Mouse (Mus musculus) heart, postnatal 0 days (tissue): Measurements from ENCODE around the gene Ccrl2. TPM values are rescaled to one million over a fixed set of nuclear protein-coding genes. Genes with fewer than 3 reads are reported as not detected.
A peak's percentile ranks its signal among the peaks of the same experiment; 100 is the strongest.

ENCODE experiments used
- ATAC-seq: fragments of 200-750 bp; cut with Nextera tagmentation; 2 replicates; pipeline ENCODE4 v1.8.0; 2017; ENCODE audit warnings: low read depth, moderate number of reproducible peaks, moderate library complexity; ENCODE audit not compliant: insufficient read depth
- DNase-seq: peaks from one replicate; pipeline ENCODE4 v3.0.0-alpha.2; 2016; ENCODE audit warnings: low spot score
- H3K27ac ChIP-seq: fragments of 300-500 bp; sonication (generic); 2 replicates; pipeline ENCODE4 v1.5.1; 2014; ENCODE audit warnings: low read depth, mild to moderate bottlenecking
- H3K27me3 ChIP-seq: fragments of 300-500 bp; sonication (generic); 2 replicates; pipeline ENCODE4 v1.6.1; 2014; ENCODE audit warnings: low read length, mixed read lengths; ENCODE audit not compliant: control insufficient read depth, insufficient read depth
- H3K36me3 ChIP-seq: fragments of 300-500 bp; sonication (generic); replicated peaks from 2 replicates; pipeline ENCODE4 v1.6.1; 2014; ENCODE audit warnings: low read length, mixed read lengths; ENCODE audit not compliant: control insufficient read depth, insufficient read depth
- H3K4me1 ChIP-seq: fragments of 300-500 bp; sonication (generic); 2 replicates; pipeline ENCODE4 v1.6.1; 2014; ENCODE audit warnings: antibody characterized with exemption; ENCODE audit not compliant: control insufficient read depth, insufficient read depth
- H3K4me2 ChIP-seq: fragments of 300-500 bp; sonication (generic); 2 replicates; pipeline ENCODE4 v1.6.1; 2014; ENCODE audit warnings: low read depth, mild to moderate bottlenecking, low read length, moderate library complexity
- H3K4me3 ChIP-seq: fragments of 300-500 bp; sonication (generic); 2 replicates; pipeline ENCODE4 v1.5.1; 2014; ENCODE audit warnings: low read depth, low read length
- H3K9ac ChIP-seq: fragments of 300-500 bp; sonication (generic); replicated peaks from 2 replicates; pipeline ENCODE4 v1.6.1; 2014; ENCODE audit warnings: low read depth, low read length, mixed read lengths
- H3K9me3 ChIP-seq: fragments of 300-500 bp; sonication (generic); replicated peaks from 2 replicates; pipeline ENCODE4 v1.6.1; 2016; ENCODE audit warnings: low read length; ENCODE audit not compliant: control insufficient read depth
- CTCF ChIP-seq: IDR thresholded peaks from 2 replicates; pipeline ENCODE4 v1.5.1; 2016; ENCODE audit warnings: antibody characterized with exemption, control low read depth, low read depth
- EP300 ChIP-seq: IDR thresholded peaks from 2 replicates; pipeline ENCODE4 v1.6.1; 2016; ENCODE audit warnings: antibody characterized with exemption, low read depth
- WGBS: fragments of 180-500 bp; shearing (Covaris S2); extraction: QIAGEN DNeasy Blood & Tissue Kit; methylation state at CpG from one replicate; pipeline ENCODE4 v1.1.7; 2014; 5-methylcytosine and 5-hydroxymethylcytosine counted together
- polyA plus RNA-seq: library from polyadenylated mRNA; unstranded; fragments of >200 nt; fragmentation: Nextera tagmentation; extraction: Ambion mirVana; gene quantifications from 2 replicates; pipeline ENCODE4 v1.2.1, GENCODE M21; 2015
- total RNA-seq: library from RNA; depleted of rRNA; stranded (reverse); fragments of >200 nt; gene quantifications from 2 replicates; pipeline ENCODE4 v1.2.3, GENCODE M21; 2014; ENCODE audit warnings: low replicate concordance

Gene Ccrl2
- total and polyA plus RNA-seq, 2 experiments from 2014 or later: 8.5 to 9.9 TPM

DNA sequence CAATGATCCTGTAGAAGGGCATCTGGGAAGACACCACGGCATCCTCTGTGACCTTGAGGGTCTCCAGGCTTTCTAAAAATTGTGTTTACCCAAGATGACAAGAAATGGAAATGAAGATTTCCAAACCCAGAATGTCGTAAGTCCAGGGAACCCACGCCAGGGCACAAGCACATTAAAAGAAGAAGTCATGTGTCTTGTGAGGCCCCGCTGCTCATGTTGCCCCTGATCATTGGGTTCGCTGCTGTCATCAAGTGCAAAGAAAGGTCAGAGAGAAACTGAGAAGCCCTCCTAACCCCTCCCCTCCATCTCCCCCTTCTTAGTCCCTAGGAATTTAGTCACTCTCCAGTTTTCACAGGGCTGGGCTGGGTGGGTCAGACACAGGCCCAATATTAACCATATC lies 5.5 kb upstream of the Ccrl2 start:
- no peak for ATAC-seq
- H3K27ac ChIP-seq: no peak overlapping the region
- H3K9ac ChIP-seq: no peak overlapping the region
- H3K4me3 ChIP-seq: no peak overlapping the region
- no peak for DNase-seq
- no peak overlapping the region for H3K4me2 ChIP-seq
- TF ChIP-seq EP300 (no peak), CTCF (no peak)
- no peaks in the 10 kb centered on the region for H3K4me1 ChIP-seq
- H3K9me3 ChIP-seq: no peaks in the 10 kb centered on the region
- H3K27me3 ChIP-seq: no peaks in the 10 kb centered on the region
- H3K36me3 ChIP-seq: no peaks in the 10 kb centered on the region
- 76% methylated on average over 5 of the region's 5 CpGs for WGBS

DNA sequence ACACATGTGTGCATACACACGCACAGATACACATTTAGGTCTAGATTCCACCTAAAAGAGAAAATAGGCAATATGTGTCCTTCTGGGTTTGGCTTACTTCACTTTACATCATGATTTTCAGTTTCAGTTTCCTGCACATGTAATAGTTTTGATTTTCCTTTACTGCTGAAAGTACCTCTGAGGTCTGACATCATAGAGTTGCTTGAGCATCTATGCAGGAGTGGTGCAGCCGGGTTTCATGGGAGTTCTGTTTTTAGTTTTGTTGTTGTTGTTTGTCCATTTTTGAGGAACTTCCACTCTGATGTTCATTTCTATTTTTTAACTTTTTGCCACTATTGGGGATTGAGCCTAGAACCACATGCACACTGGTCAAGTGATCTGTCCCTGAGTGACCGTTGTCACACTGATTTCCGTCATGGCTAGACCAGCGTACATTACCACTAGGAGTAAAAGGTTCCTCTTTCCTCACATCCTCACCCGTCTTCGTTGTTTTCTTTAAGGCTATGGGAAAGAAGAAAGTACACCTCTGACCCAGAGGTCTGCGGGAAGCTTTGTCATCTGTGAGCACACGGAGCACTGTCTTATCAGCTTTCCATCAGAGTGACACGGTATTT lies 1.7 kb upstream of the Ccrl2 start:
- Histone ChIP-seq H3K9me3 (no peaks in the 10 kb centered on the region), H3K4me1 (peaks cover 22% of the 10 kb centered on the region; the same call in 1 of the 2 replicates), H3K4me3 (no peak overlapping the region), H3K27me3 (no peaks in the 10 kb centered on the region), H3K36me3 (no peaks in the 10 kb centered on the region), H3K27ac (no peak overlapping the region), H3K4me2 (no peak overlapping the region), H3K9ac (no peak overlapping the region)
- DNase-seq (no peak), ATAC-seq (no peak)
- TF ChIP-seq EP300: no peak
- TF ChIP-seq CTCF: no peak
- 69% methylated on average over 10 of the region's 10 CpGs for WGBS

DNA sequence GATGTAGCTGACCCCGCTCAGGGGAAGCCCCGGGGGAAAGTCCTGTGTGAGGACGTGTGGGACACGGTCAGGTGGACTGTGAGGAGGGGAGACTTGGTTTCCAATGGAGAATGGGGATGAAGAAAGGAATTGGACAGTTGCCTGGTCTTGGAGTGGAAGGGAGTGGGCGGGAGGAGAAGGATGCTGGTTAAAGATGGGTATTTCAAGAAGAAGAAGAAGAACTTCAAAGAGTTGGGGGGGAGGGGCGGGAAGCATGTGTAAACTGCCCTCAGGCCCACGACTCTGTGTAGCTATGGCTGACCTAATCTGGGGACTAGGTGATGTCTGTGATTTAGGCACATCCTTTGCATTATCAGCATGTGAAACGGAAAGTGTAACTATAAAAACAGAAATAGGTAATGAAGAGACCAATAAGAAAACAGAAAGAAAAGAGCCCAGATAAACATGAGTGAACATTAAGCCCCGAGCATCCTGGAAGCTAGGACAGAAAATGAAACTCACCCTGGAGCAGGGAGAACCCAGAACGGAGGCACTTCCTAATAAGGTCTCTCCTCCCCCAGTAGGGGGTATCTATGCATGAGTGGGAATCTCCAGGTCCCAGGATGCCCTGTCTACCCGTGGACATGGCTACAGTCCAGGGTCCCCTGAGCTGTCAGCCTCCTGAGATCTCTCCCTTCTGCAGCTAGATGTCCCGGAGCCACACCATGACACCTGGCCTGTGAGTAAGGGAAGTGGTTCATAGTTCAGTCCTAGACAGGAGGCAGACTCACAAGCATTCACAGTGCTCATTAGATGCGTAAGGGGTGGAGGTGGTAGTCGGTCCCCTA lies 438 bp upstream of the Ccrl2 start:
- H3K4me1 ChIP-seq: peaks cover 22% of the 10 kb centered on the region; the same call in 1 of the 2 replicates
- H3K27me3 ChIP-seq: no peaks in the 10 kb centered on the region
- WGBS: 43% methylated on average over 14 of the region's 14 CpGs
- TF ChIP-seq CTCF: no peak
- no peak for TF ChIP-seq EP300
- DNase-seq: no peak
- H3K9ac ChIP-seq: peak overlapping the region; percentile 52; the same call in 1 of the 2 replicates
- ATAC-seq: peak; percentile 39; the same call in 1 of the 2 replicates
- H3K27ac ChIP-seq: peak overlapping the region; percentile 69
- H3K36me3 ChIP-seq: no peaks in the 10 kb centered on the region
- H3K9me3 ChIP-seq: no peaks in the 10 kb centered on the region
- H3K4me3 ChIP-seq: peak overlapping the region; percentile 55
- peak overlapping the region; percentile 85 for H3K4me2 ChIP-seq

DNA sequence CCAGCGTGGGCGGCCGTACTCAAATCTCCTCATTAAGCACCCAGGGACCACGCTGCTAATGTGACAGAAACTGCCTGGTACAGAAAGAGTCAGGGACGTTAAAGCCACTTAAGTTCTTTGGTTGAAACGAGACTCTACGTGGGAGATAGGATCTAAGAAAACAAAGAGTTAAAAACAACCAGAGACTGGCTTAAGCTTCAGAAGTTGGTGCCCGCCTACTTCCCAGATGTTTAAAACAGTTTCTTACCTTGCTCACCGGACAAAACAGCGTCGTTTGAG lies 861 bp downstream of the Ccrl2 start:
- Histone ChIP-seq H3K4me2 (peak overlapping the region; percentile 85), H3K27me3 (no peaks in the 10 kb centered on the region), H3K9ac (peak overlapping the region; percentile 52), H3K4me1 (peaks cover 27% of the 10 kb centered on the region), H3K27ac (peak overlapping the region; percentile 69), H3K36me3 (no peaks in the 10 kb centered on the region), H3K9me3 (no peaks in the 10 kb centered on the region), H3K4me3 (peak overlapping the region; percentile 55)
- ATAC-seq (no peak), DNase-seq (peak; percentile 38)
- WGBS: under 1% methylated on average over 11 of the region's 11 CpGs
- TF ChIP-seq CTCF (no peak), EP300 (no peak)

DNA sequence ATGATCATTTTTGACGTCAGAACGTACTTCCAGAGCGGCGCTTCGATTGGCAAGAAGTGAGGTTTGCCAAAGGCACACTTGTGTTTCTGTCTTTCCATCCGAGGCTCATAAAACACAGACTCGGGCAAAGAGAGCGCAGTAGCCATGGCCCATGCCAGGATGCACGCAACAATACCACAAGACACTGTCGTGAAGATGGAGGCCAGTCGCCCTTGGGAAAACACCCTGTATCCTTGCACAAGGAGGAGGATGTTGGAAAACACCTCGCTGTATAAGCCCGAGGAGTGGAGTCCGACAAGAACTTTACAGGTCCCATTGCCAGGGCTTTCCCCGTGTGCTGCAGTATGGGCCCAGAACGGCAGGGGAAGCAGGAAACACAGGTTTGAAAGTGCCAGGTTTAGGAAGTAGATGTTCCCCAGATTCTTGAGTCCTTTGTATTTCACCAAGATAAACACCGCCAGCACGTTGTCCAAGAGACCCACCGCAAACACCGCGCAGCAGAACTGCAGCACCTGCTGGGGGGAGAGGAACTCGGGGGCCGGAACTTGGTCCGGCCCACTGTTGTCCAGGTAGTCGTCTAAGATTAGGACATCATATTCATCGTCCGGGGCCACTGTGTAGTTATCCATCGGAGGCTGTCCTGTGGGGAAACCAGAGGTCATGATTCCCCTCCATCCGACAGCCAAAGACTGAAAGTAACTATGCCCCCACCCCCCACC lies 1.4 kb downstream of the Ccrl2 start:
- Histone ChIP-seq H3K4me1 (peaks cover 32% of the 10 kb centered on the region), H3K4me2 (peak overlapping the region; percentile 85), H3K27me3 (no peaks in the 10 kb centered on the region), H3K4me3 (peak overlapping the region; percentile 55), H3K9me3 (no peaks in the 10 kb centered on the region), H3K27ac (peak overlapping the region; percentile 69), H3K9ac (peak overlapping the region; percentile 52), H3K36me3 (no peaks in the 10 kb centered on the region)
- ATAC-seq (no peak), DNase-seq (no peak)
- TF ChIP-seq EP300: no peak
- TF ChIP-seq CTCF: no peak
- WGBS: 48% methylated on average over 29 of the region's 29 CpGs
